ENCODE assay signal across 17 mouse cellular contexts in genomic region chr19:24652342-24653019, GRCm38 (mm10). TPM values are rescaled to one million over a fixed set of nuclear protein-coding genes. Genes with fewer than 3 reads are reported as not detected.
DNase-seq lines count a peak whose midpoint lies in the region; ATAC-seq and TF ChIP-seq lines count a peak whose summit lies in the region.
"Had no signal": no experiment of that assay in that cellular context is flagged by ENCODE, and none has a peak within 500 bp of the region (broad histone marks: within the 10 kb centered on the region; RNA-seq: fewer than 3 reads in every experiment).

No protein-coding gene starts in this region.

- ATAC-seq in kidney, embryonic 14.5 days (ENCODE audit: low FRiP score, low TSS enrichment), result no peak
- ATAC-seq in midbrain, embryonic 16.5 days, result peak; percentile 77
- ATAC-seq in midbrain, embryonic 11.5 days (ENCODE audit: low FRiP score), result no peak
- ATAC-seq: CD4-positive, CD25-positive, alpha-beta regulatory T cell, adult 4 months; lung, postnatal 0 days had no signal

- WGBS in kidney, adult 2 months, result 33% methylated on average over 6 of the region's 6 CpGs
- WGBS in kidney, embryonic 14.5 days, result 31% methylated on average over 6 of the region's 6 CpGs
- WGBS in midbrain, embryonic 16.5 days, result 28% methylated on average over 6 of the region's 6 CpGs
- 41% methylated on average over 6 of the region's 6 CpGs for WGBS in midbrain, embryonic 11.5 days

- H3K36me3 ChIP-seq in kidney, adult 2 months (ENCODE audit: control insufficient read depth, insufficient read depth, low read length), result no peaks in the 10 kb centered on the region
- H3K36me3 ChIP-seq in kidney, embryonic 14.5 days (ENCODE audit: control insufficient read depth, insufficient read depth, low read length), result no peaks in the 10 kb centered on the region
- H3K36me3 ChIP-seq in midbrain, embryonic 16.5 days (ENCODE audit: control insufficient read depth, insufficient read depth, low read length), result no peaks in the 10 kb centered on the region
- no peaks in the 10 kb centered on the region for H3K36me3 ChIP-seq in midbrain, embryonic 11.5 days (ENCODE audit: control insufficient read depth, insufficient read depth, low read length)
- H3K36me3 ChIP-seq: G1E; limb, embryonic 12.5 days; liver, embryonic 15.5 days had no signal

- peaks cover 3% of the 10 kb centered on the region; the same call in 1 of the 2 replicates for H3K4me1 ChIP-seq in kidney, adult 2 months (ENCODE audit: control insufficient read depth, insufficient read depth, low read length)
- peaks cover 8% of the 10 kb centered on the region; the same call in 1 of the 2 replicates for H3K4me1 ChIP-seq in kidney, embryonic 14.5 days (ENCODE audit: control insufficient read depth, insufficient read depth, low read length)
- H3K4me1 ChIP-seq in midbrain, embryonic 16.5 days (ENCODE audit: control insufficient read depth, insufficient read depth, low read length), result peaks cover 8% of the 10 kb centered on the region
- no peaks in the 10 kb centered on the region for H3K4me1 ChIP-seq in midbrain, embryonic 11.5 days (ENCODE audit: control insufficient read depth, insufficient read depth, low read length)
- H3K4me1 ChIP-seq: liver, embryonic 15.5 days had no signal

- peak; percentile 14 to 18 for DNase-seq in cerebellum, postnatal 10 days
- no peak for DNase-seq in cerebellum, postnatal 25 days
- DNase-seq in kidney, adult 2 months, result peak; percentile 44
- DNase-seq in midbrain, embryonic 11.5 days (ENCODE audit: low spot score, missing footprints), result no peak
- no peak for DNase-seq in thymus, adult 18-20 months
- DNase-seq in gastrocnemius, adult 8-10 months (ENCODE audit: low spot score in 2 of 2), result no peak
- DNase-seq: adrenal gland, postnatal 10 days; cerebellum, adult 2 months; right cerebral cortex, postnatal 14 days had no signal

- no peak overlapping the region for H3K4me3 ChIP-seq in kidney, adult 2 months (ENCODE audit: insufficient read depth, low read depth, low read length)
- H3K4me3 ChIP-seq in kidney, embryonic 14.5 days (ENCODE audit: low read length), result no peak overlapping the region
- no peak overlapping the region for H3K4me3 ChIP-seq in midbrain, embryonic 16.5 days (ENCODE audit: low read depth, low read length)
- H3K4me3 ChIP-seq in midbrain, embryonic 11.5 days (ENCODE audit: low read depth, low read length), result no peak overlapping the region
- H3K4me3 ChIP-seq: limb, embryonic 12.5 days; liver, embryonic 15.5 days had no signal

- H3K9ac ChIP-seq in kidney, embryonic 14.5 days (ENCODE audit: low read depth, low read length), result no peak overlapping the region
- no peak overlapping the region for H3K9ac ChIP-seq in midbrain, embryonic 16.5 days (ENCODE audit: low read depth, low read length)
- no peak overlapping the region for H3K9ac ChIP-seq in midbrain, embryonic 11.5 days (ENCODE audit: low read length)
- H3K9ac ChIP-seq: limb, embryonic 12.5 days; liver, embryonic 15.5 days had no signal

- TF ChIP-seq CTCF in kidney, adult 2 months (conservative IDR thresholded peaks at IDR 0.05; ENCODE audit: insufficient read depth, insufficient read length, low read depth, low read length), result no peak

- no peak overlapping the region for H3K27ac ChIP-seq in kidney, adult 2 months (ENCODE audit: insufficient read depth, low read depth, low read length)
- no peak overlapping the region for H3K27ac ChIP-seq in kidney, embryonic 14.5 days (ENCODE audit: low read depth, low read length)
- H3K27ac ChIP-seq in midbrain, embryonic 16.5 days (ENCODE audit: low read length), result peak overlapping the region; percentile 48; the same call in 1 of the 2 replicates
- H3K27ac ChIP-seq in midbrain, embryonic 11.5 days (ENCODE audit: low read depth, low read length), result no peak overlapping the region
- H3K27ac ChIP-seq: limb, embryonic 12.5 days; liver, embryonic 15.5 days had no signal

- no peak overlapping the region for H3K4me2 ChIP-seq in kidney, embryonic 14.5 days (replicated peaks; ENCODE audit: low read depth, low read length)
- H3K4me2 ChIP-seq in midbrain, embryonic 16.5 days (ENCODE audit: low read length), result no peak overlapping the region
- no peak overlapping the region for H3K4me2 ChIP-seq in midbrain, embryonic 11.5 days
- H3K4me2 ChIP-seq: limb, embryonic 12.5 days; liver, embryonic 15.5 days had no signal

- no peaks in the 10 kb centered on the region for H3K9me3 ChIP-seq in kidney, embryonic 14.5 days (ENCODE audit: control insufficient read depth, low read length)
- no peaks in the 10 kb centered on the region for H3K9me3 ChIP-seq in midbrain, embryonic 16.5 days (replicated peaks; ENCODE audit: control insufficient read depth, low read length, poor library complexity, severe bottlenecking)
- H3K9me3 ChIP-seq in midbrain, embryonic 11.5 days (ENCODE audit: control insufficient read depth, low read length), result no peaks in the 10 kb centered on the region
- H3K9me3 ChIP-seq: G1E; limb, embryonic 12.5 days; liver, embryonic 15.5 days had no signal

- no peaks in the 10 kb centered on the region for H3K27me3 ChIP-seq in kidney, adult 2 months (replicated peaks; ENCODE audit: control insufficient read depth, insufficient read depth, low read length)
- H3K27me3 ChIP-seq in kidney, embryonic 14.5 days (ENCODE audit: control insufficient read depth, insufficient read depth, low read length), result no peaks in the 10 kb centered on the region
- H3K27me3 ChIP-seq in midbrain, embryonic 16.5 days (ENCODE audit: control insufficient read depth, insufficient read depth, low read depth, low read length), result no peaks in the 10 kb centered on the region
- H3K27me3 ChIP-seq in midbrain, embryonic 11.5 days (ENCODE audit: control insufficient read depth, insufficient read depth, low read length), result no peaks in the 10 kb centered on the region
- H3K27me3 ChIP-seq: limb, embryonic 12.5 days; liver, embryonic 15.5 days had no signal

- TF ChIP-seq POLR2A in kidney, adult 2 months (IDR thresholded peaks at IDR 0.05; ENCODE audit: low read depth, low read length), result no peak

RNA-seq across cellular contexts. Expression of gene Tmem252, which starts 21.3 kb away (rescaled TPM):
- 16.0 and 17.4 TPM in 2 replicates for polyA plus RNA-seq in kidney, adult 2 months (2012; rRNA removed)
- polyA plus RNA-seq in kidney, embryonic 14.5 days (2014; fragmentation: Nextera tagmentation; extraction: Ambion mirVana), result 2.8 and 3.3 TPM in 2 replicates
- 1.3 and 1.4 TPM in 2 replicates for polyA plus RNA-seq in midbrain, embryonic 16.5 days (2015; fragmentation: Nextera tagmentation; extraction: Ambion mirVana)
- polyA plus RNA-seq in midbrain, embryonic 11.5 days (2014; fragmentation: Nextera tagmentation; extraction: Ambion mirVana), result 0.29 and 0.58 TPM in 2 replicates
- total RNA-seq in gastrocnemius, adult 8-10 months (2022), result under 1 TPM in 2 of 4 experiments, not detected in 2; 0.05 to 0.13 TPM
- total RNA-seq: megakaryocyte, adult 5-6 weeks had no signal
- polyA plus RNA-seq: CD4-positive, CD25-positive, alpha-beta regulatory T cell, adult 4 months; G1E had no signal

Comparison
In these comparisons a context has a peak if more than half of its experiments do, and no peak if none do; other contexts are left out.
1. DNase-seq: peak in cerebellum, postnatal 10 days (2 of 2) and kidney, adult 2 months (single experiment); none in cerebellum, postnatal 25 days (0 of 2), midbrain, embryonic 11.5 days (single experiment), thymus, adult 18-20 months (0 of 2) and gastrocnemius, adult 8-10 months (0 of 2).